Mouse (Mus musculus) brain, embryonic 14.5 days (tissue): ENCODE measurements around the gene Pigc. TPM values are rescaled to one million over a fixed set of nuclear protein-coding genes. Genes with fewer than 3 reads are reported as not detected.

Experiments
- DNase-seq: peaks from one replicate; pipeline ENCODE4 v3.0.0-alpha.2; 2011; ENCODE audit warnings: low read depth
- CTCF ChIP-seq: fragments of 200-500 bp; IDR thresholded peaks from 2 replicates; pipeline ENCODE4 v1.5.1; 2012; ENCODE audit warnings: inconsistent platforms, mild to moderate bottlenecking, moderate library complexity, borderline replicate concordance; ENCODE audit not compliant: insufficient read depth, insufficient read length; ENCODE audit errors: extremely low read depth
- POLR2A ChIP-seq: fragments of 200-500 bp; IDR thresholded peaks from 2 replicates; pipeline ENCODE4 v1.6.1; 2012; ENCODE audit warnings: mild to moderate bottlenecking, inconsistent platforms, borderline replicate concordance; ENCODE audit not compliant: poor library complexity, insufficient read depth, insufficient read length, severe bottlenecking; ENCODE audit errors: extremely low read depth
- polyA plus RNA-seq: library from polyadenylated mRNA; depleted of rRNA; stranded (reverse); fragments of >200 nt; gene quantifications from 2 replicates; pipeline ENCODE4 v1.2.3, GENCODE M21; 2012

The Pigc gene
- polyA plus RNA-seq, 1 experiment, result 23.6 TPM

DNA sequence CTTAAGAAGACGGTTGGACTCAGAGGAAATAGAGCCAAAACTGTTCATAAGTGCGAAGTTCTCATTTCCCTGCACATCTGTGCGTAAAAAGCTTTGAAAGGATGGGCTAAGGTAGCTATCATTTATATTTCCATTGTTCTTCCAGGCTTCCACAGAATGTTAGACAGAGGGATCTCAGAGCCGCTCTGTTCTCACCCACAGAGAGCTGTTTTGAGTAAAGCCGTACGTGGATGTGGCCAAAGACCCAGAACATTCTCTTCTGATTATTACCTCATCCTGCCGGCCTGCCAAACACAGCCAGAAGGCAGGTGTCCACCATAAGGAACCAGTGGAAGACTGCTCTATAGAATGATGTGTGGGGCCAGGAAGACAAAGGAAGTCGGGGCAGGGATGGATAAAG, 32.3 kb downstream of the Pigc start:
- DNase-seq, result no peak
- no peak for TF ChIP-seq POLR2A
- no peak for TF ChIP-seq CTCF

GRCm38 (mm10) chr1:162003729-162004517, 34.9 kb downstream of the Pigc start:
- DNase-seq, result peak; percentile 51
- TF ChIP-seq POLR2A (no peak), CTCF (no peak)

GRCm38 (mm10) chr1:162004518-162004780, 35.5 kb downstream of the Pigc start:
- no peak for DNase-seq
- TF ChIP-seq CTCF (no peak), POLR2A (no peak)

- DNase-seq, result peak; percentile 70
- TF ChIP-seq POLR2A (no peak), CTCF (peak; percentile 36; the same call in 1 of the 2 replicates)
These were observed 36.1 kb downstream of the Pigc start for GRCm38 (mm10) chr1:162004821-162005770.

GRCm38 (mm10) chr1:162006109-162006508, 37.1 kb downstream of the Pigc start:
- TF ChIP-seq POLR2A (no peak), CTCF (no peak)
- DNase-seq, result no peak

DNA sequence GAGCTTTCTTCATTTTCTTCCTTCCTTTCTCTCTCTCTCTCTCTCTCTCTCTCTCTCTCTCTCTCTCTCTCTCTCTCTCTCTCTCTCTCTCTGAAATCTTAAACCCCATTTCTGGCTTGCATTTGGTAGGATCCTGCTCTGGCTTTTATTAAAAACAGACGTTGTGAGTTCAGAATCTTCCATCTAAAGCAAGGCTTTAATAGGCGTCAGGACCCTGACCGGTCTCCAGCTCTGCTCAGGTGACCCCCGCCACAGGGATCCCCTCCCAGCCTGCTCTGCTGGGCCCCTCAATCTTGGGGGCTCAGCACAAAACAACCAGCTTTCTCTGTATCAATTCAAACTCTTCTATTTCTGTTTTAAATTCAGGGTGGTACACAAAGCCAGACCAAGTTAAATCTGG, 39.2 kb downstream of the Pigc start:
- TF ChIP-seq CTCF, result no peak
- TF ChIP-seq POLR2A, result no peak
- DNase-seq, result no peak

DNA sequence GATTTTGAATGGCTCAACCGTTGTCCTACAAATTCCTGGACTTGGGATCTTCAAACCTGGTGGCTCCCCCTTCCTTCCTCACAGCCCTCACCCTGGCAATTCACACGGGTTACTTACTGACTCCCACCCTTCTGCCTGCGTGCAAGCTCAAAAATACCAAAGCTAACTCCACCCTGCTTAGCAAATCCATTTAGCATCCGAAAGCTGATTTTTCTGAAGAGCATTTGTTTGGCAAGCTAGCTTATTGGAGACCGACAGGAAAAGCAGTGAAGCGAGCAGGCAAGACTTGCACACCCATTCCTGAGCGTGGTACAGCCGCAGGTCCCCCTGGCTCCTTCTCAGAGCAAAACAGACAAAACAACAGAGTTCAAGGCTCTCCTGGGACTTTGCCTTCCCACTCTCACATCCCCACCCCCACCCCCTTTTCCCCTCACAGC, 39.7 kb downstream of the Pigc start:
- DNase-seq, result peak; percentile 39
- TF ChIP-seq CTCF (no peak), POLR2A (no peak)

DNA sequence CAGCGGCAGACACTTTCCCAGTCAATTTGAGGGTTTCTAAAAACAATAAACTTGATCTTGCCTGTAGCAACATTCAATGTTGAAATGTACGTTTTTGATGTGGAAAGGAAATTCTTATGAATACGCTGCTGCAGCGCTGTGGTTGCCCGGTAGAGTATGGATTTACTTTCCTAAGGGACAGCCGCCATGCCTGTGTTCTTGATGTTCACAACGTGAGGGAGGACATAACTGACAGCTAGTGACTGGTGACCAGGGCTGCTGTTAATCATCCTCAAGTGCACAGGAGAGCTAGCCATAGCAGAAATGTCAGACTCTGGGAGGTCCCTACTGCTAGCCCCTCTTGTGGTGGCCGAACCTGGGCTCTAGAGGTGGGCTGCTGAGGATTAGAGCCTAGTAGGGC, 40.1 kb downstream of the Pigc start:
- TF ChIP-seq CTCF, result no peak
- TF ChIP-seq POLR2A, result no peak
- no peak for DNase-seq

GRCm38 (mm10) chr1:162011523-162012245, 42.7 kb downstream of the Pigc start:
- no peak for DNase-seq
- no peak for TF ChIP-seq POLR2A
- TF ChIP-seq CTCF, result no peak

GRCm38 (mm10) chr1:162013561-162013960, 44.6 kb downstream of the Pigc start:
- no peak for DNase-seq
- TF ChIP-seq POLR2A, result no peak
- TF ChIP-seq CTCF, result no peak
